Mouse (Mus musculus) hindbrain, embryonic 14.5 days (tissue): ENCODE measurements around the gene Ubiad1. TPM values are rescaled to one million over a fixed set of nuclear protein-coding genes. Genes with fewer than 3 reads are reported as not detected.

Experiments
- ATAC-seq: fragments of 200-750 bp; cut with Nextera tagmentation; 2 replicates; pipeline ENCODE4 v1.8.0; 2017; ENCODE audit warnings: moderate number of reproducible peaks, mild to moderate bottlenecking, moderate TSS enrichment, moderate library complexity; ENCODE audit not compliant: low FRiP score
- DNase-seq: peaks from one replicate; pipeline ENCODE4 v3.0.0-alpha.2; 2015; ENCODE audit warnings: low spot score
- H3K27ac ChIP-seq: fragments of 300-500 bp; sonication (generic); 2 replicates; pipeline ENCODE4 v1.5.1; 2014; ENCODE audit warnings: mild to moderate bottlenecking, moderate library complexity
- H3K27me3 ChIP-seq: fragments of 300-500 bp; sonication (generic); 2 replicates; pipeline ENCODE4 v1.6.1; 2014; ENCODE audit warnings: mild to moderate bottlenecking, low read length, mixed read lengths; ENCODE audit not compliant: control insufficient read depth, insufficient read depth
- H3K36me3 ChIP-seq: fragments of 300-500 bp; sonication (generic); replicated peaks from 2 replicates; pipeline ENCODE4 v1.6.1; 2014; ENCODE audit not compliant: control insufficient read depth, insufficient read depth
- H3K4me1 ChIP-seq: fragments of 300-500 bp; sonication (generic); replicated peaks from 2 replicates; pipeline ENCODE4 v1.6.1; 2014; ENCODE audit warnings: antibody characterized with exemption, low read length, mixed read lengths; ENCODE audit not compliant: control insufficient read depth, insufficient read depth
- H3K4me2 ChIP-seq: fragments of 300-500 bp; sonication (generic); replicated peaks from 2 replicates; pipeline ENCODE4 v1.6.1; 2014; ENCODE audit warnings: mild to moderate bottlenecking, moderate library complexity
- H3K4me3 ChIP-seq: fragments of 300-500 bp; sonication (generic); replicated peaks from 2 replicates; pipeline ENCODE4 v1.5.1; 2014; ENCODE audit warnings: mild to moderate bottlenecking, low read length
- H3K9ac ChIP-seq: fragments of 300-500 bp; sonication (generic); 2 replicates; pipeline ENCODE4 v1.6.1; 2014
- H3K9me3 ChIP-seq: fragments of 300-500 bp; sonication (generic); 2 replicates; pipeline ENCODE4 v1.6.1; 2016; ENCODE audit warnings: low read length; ENCODE audit not compliant: control insufficient read depth
- WGBS: fragments of 180-500 bp; shearing (Covaris S2); extraction: QIAGEN DNeasy Blood & Tissue Kit; methylation state at CpG from one replicate; pipeline ENCODE4 v1.1.7; 2014; 5-methylcytosine and 5-hydroxymethylcytosine counted together
- polyA plus RNA-seq: library from polyadenylated mRNA; unstranded; fragments of >200 nt; fragmentation: Nextera tagmentation; extraction: Ambion mirVana; gene quantifications from 2 replicates; pipeline ENCODE4 v1.2.1, GENCODE M21; 2014

Ubiad1 gene
- polyA plus RNA-seq, 1 experiment from 2014 or later = 12.2 TPM

DNA sequence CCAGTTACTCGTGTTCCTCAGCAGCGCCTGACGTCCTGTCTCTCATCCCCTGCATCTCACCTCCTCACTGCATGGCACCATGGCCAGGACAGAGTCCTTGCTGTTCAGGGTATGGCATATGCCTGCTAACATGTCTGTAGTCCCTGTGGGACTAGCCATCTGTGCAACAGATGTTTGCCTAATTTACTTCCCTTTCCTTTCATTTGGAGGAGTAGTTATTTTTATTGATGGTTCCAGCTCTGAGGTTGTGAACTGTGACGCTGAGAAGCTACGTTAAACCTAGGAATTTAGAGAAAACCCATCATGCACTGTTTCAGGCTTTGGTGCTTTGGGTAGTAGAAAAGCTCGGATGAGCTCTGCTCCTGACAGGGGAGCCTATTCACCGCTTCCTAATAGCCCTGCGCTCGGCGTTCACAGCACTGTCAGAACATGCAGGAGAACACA is 26.8 kb upstream of the Ubiad1 start:
- no peak overlapping the region for H3K4me2 ChIP-seq
- DNase-seq = no peak

DNA sequence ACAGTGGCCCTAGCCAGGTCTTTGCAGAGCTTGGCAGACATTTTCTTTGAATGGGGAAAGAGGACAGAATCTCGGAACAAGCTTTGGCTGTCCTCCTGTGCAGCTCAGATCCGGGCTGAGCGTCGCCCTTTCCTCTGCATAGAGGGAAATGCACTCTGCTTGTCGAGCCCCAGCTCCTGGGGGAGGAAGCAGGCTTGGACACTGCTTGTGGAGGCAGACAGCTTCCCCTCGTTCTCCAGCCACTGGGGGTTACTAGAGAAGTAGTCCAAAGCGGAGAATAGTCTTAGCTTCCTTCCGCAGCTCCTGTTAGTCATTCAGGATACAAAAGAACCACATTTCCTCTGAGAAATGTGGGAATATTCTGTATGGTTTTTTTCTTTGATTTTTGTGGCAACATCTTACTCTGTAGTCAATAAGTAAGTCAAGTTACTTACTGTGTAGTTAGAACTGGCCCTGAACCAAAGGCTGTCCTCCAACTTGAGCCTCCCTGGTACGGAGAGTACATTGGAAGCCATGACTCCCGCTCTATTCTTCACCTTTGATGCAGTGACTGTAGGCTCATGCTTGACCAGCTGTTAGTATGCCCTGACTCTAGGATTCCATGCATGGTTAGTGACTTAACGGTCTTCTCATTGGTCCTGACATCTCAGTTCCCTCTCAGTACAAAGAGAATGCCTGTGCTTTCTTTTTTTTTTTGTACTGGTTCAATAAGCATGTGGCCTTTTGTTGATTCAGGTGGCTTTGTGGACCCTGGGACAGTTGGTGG is 25.1 kb upstream of the Ubiad1 start:
- H3K4me2 ChIP-seq = no peak overlapping the region
- no peak overlapping the region for H3K4me3 ChIP-seq
- H3K27me3 ChIP-seq = no peaks in the 10 kb centered on the region
- H3K27ac ChIP-seq = no peak overlapping the region
- no peaks in the 10 kb centered on the region for H3K9me3 ChIP-seq
- no peaks in the 10 kb centered on the region for H3K4me1 ChIP-seq
- 90% methylated on average over 11 of the region's 11 CpGs for WGBS
- no peak overlapping the region for H3K9ac ChIP-seq
- ATAC-seq = no peak
- peaks cover 99% of the 10 kb centered on the region for H3K36me3 ChIP-seq
- no peak for DNase-seq

More for the DNA sequence above, 26.8 kb upstream of the Ubiad1 start:
- H3K9ac ChIP-seq = no peak overlapping the region
- no peaks in the 10 kb centered on the region for H3K4me1 ChIP-seq
- ATAC-seq = no peak
- no peaks in the 10 kb centered on the region for H3K27me3 ChIP-seq
- 63% methylated on average over 10 of the region's 10 CpGs for WGBS
- H3K36me3 ChIP-seq = peaks cover 99% of the 10 kb centered on the region
- no peak overlapping the region for H3K27ac ChIP-seq
- H3K4me3 ChIP-seq = no peak overlapping the region
- no peaks in the 10 kb centered on the region for H3K9me3 ChIP-seq

DNA sequence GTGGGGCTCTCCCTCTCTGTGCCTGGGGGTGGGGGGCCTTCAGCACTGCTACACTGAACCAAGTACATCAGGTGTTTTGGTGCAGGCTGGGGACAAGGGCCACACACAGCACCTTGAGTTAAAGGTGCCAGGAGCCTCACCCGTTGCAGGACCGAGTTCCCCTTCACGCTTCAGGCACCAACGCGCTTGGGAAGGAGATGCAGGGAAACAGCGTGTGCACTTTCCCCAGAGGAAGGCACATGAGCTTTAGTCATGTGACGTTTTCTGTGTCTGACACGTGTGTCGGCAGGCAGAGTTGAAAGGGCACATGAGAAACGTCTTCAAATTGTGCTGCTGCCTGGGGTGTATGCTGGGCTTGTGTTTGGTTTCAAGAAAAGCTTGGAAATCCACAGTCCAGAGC is 23.8 kb upstream of the Ubiad1 start:
- Histone ChIP-seq H3K4me2 (no peak overlapping the region), H3K9ac (no peak overlapping the region), H3K9me3 (no peaks in the 10 kb centered on the region), H3K27me3 (no peaks in the 10 kb centered on the region), H3K36me3 (peaks cover 100% of the 10 kb centered on the region), H3K4me1 (no peaks in the 10 kb centered on the region), H3K4me3 (no peak overlapping the region), H3K27ac (no peak overlapping the region)
- WGBS = 95% methylated on average over 10 of the region's 10 CpGs
- ATAC-seq (no peak), DNase-seq (no peak)

DNA sequence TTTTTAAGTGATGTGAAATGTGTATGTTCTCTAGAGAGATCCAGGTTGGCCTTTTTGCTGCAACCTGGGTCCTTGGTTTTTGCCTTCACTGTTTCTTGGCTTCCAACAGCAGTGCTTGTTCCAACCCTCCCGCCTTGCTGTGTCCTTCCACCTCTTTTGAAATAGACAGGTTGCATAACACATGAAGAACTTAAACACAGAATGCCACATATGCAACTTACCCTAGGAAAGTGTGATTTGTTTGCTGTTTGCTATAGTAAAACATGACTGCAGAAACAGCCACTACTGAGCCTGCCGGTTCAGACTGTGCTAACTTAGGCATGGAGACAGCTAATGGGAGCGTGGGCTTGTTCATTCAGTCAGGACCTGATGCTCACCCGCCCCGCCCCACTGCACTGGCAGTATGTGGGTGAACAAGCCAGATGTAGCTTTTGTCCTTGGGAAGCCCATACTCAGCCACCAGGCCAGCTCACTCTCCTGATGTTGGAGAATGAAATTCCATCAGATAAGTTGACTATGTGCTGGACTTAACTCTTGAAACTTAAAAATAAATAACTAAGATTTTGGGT is 22.0 kb upstream of the Ubiad1 start:
- WGBS = 95% methylated on average over 5 of the region's 5 CpGs
- ATAC-seq = no peak

DNA sequence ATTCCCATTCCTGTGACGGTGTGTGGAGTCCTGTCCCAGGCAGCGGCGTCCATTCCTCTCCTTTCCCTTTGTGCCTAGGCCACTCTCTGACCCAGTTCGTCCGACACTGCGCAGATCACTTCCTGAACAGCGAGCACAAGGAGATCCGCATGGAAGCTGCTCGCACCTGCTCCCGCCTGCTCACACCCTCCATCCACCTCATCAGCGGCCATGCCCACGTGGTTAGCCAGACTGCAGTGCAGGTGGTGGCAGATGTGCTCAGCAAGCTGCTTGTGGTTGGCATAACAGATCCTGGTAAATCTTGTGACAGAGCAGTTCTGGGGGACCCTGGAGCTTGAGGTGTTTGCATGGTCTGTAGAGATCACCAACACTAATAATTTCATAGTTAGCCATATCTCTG is 20.3 kb upstream of the Ubiad1 start:
- Histone ChIP-seq H3K9me3 (no peaks in the 10 kb centered on the region), H3K36me3 (peaks cover 97% of the 10 kb centered on the region), H3K9ac (no peak overlapping the region), H3K27ac (no peak overlapping the region), H3K4me2 (no peak overlapping the region), H3K27me3 (no peaks in the 10 kb centered on the region), H3K4me1 (no peaks in the 10 kb centered on the region), H3K4me3 (no peak overlapping the region)
- DNase-seq = peak; percentile 37
- 92% methylated on average over 12 of the region's 12 CpGs for WGBS
- ATAC-seq = no peak

More for the DNA sequence above, 22.0 kb upstream of the Ubiad1 start:
- H3K4me3 ChIP-seq = no peak overlapping the region
- H3K27ac ChIP-seq = no peak overlapping the region
- H3K9ac ChIP-seq = no peak overlapping the region
- H3K27me3 ChIP-seq = no peaks in the 10 kb centered on the region
- DNase-seq = no peak
- peaks cover 100% of the 10 kb centered on the region for H3K36me3 ChIP-seq
- no peaks in the 10 kb centered on the region for H3K9me3 ChIP-seq
- H3K4me1 ChIP-seq = no peaks in the 10 kb centered on the region
- H3K4me2 ChIP-seq = no peak overlapping the region

DNA sequence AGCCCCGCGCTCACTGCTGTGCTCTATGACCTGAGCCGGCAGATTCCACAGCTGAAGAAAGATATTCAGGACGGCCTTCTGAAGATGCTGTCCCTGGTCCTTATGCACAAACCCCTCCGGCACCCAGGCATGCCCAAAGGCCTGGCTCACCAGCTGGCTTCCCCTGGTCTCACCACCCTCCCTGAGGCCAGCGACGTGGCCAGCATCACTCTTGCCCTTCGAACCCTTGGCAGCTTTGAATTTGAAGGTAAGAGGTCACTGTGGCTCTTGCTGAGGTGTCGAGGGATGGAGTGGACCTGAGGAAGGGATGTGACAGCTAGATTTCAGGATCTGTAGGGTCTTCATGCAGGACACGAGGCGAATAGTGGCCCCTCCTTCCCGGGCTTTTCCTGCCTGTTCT is 19.7 kb upstream of the Ubiad1 start:
- Histone ChIP-seq H3K36me3 (peaks cover 97% of the 10 kb centered on the region), H3K4me3 (no peak overlapping the region), H3K4me1 (no peaks in the 10 kb centered on the region), H3K9me3 (no peaks in the 10 kb centered on the region), H3K27me3 (no peaks in the 10 kb centered on the region), H3K27ac (no peak overlapping the region), H3K4me2 (no peak overlapping the region), H3K9ac (no peak overlapping the region)
- DNase-seq (no peak), ATAC-seq (no peak)
- 94% methylated on average over 12 of the region's 12 CpGs for WGBS

DNA sequence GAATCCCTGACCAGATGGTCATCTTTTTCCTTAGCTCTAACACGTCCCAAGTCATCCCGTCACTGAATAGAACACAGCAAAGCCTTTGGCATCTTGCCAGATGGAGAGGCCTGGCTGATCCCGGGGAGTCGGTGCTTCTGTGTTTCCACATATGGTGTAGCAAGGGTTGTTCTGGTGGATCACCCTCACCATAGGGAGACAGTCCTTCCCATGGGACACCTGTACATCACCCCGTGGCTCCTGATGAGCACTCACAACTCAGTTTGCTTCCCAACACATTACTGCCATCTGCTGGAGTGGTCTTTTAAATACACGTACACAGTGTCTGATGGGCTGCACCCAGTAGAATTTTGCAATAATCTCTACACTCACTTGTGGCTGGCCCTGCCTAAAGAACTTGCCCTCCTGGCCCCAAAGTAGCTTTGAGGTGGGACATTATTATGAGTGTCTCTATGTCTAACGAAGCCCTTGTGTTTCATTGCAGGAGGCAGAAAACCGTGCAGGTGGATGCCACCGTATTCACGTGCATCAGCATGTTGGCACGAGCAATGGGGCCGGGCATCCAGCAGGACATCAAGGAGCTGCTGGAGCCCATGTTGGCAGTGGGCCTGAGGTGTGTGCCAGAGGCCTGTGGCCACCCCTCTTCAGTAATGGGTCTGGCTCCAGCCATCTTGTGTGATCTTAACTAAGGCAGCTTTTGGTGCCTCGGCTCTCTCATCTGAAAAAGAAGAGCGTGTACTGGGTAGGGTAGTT is 18.8 kb upstream of the Ubiad1 start:
- no peak for ATAC-seq
- H3K27me3 ChIP-seq = no peaks in the 10 kb centered on the region
- WGBS = 72% methylated on average over 14 of the region's 14 CpGs

DNA sequence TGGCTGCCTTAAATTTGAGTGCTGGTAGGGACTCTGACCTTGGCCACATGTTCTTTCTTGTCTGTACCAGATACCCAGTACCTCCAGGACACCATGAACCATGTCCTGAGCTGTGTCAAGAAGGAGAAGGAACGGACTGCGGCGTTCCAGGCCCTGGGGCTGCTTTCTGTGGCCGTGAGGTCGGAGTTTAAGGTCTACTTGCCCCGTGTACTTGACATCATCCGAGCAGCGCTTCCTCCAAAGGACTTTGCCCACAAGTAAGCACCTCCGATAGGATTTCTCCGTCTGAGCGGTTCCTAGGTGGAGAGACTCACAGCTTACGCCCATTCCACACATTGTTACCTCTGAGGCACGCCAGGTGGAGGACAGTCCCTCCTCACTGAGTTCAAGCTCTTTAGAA is 18.1 kb upstream of the Ubiad1 start:
- 94% methylated on average over 13 of the region's 13 CpGs for WGBS
- H3K9me3 ChIP-seq = no peaks in the 10 kb centered on the region
- H3K36me3 ChIP-seq = peaks cover 97% of the 10 kb centered on the region
- ATAC-seq (no peak), DNase-seq (no peak)
- no peak overlapping the region for H3K4me2 ChIP-seq
- no peak overlapping the region for H3K27ac ChIP-seq
- no peak overlapping the region for H3K4me3 ChIP-seq
- no peak overlapping the region for H3K9ac ChIP-seq
- H3K4me1 ChIP-seq = no peaks in the 10 kb centered on the region
- no peaks in the 10 kb centered on the region for H3K27me3 ChIP-seq

More for the DNA sequence above, 18.8 kb upstream of the Ubiad1 start:
- no peak overlapping the region for H3K27ac ChIP-seq
- peaks cover 97% of the 10 kb centered on the region for H3K36me3 ChIP-seq
- peak; percentile 63 for DNase-seq
- no peak overlapping the region for H3K9ac ChIP-seq
- H3K4me1 ChIP-seq = no peaks in the 10 kb centered on the region
- no peak overlapping the region for H3K4me2 ChIP-seq
- no peak overlapping the region for H3K4me3 ChIP-seq
- no peaks in the 10 kb centered on the region for H3K9me3 ChIP-seq

DNA sequence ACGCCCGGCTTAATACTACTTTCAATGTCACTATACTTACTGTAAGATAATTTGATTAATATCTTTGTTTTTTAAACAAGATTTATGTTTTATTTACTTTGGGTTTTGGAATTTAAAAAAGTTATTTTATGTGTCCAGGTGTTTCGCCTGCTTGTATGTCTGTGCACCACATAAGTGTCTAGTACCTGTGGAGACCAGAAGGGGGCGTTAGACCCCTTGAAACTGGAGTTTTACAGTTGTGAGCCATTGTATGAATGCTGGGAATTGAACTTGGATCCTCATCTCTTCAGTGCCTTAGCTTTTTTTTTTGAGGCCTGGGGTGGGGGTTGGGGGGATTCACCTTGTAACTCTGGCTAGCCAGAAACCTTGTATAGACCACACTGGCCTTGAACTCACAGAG is 17.2 kb upstream of the Ubiad1 start:
- ATAC-seq = no peak
- Histone ChIP-seq H3K4me2 (no peak overlapping the region), H3K27me3 (no peaks in the 10 kb centered on the region), H3K9me3 (no peaks in the 10 kb centered on the region), H3K4me1 (no peaks in the 10 kb centered on the region), H3K4me3 (no peak overlapping the region), H3K9ac (no peak overlapping the region), H3K36me3 (peaks cover 97% of the 10 kb centered on the region), H3K27ac (no peak overlapping the region)
- no peak for DNase-seq
- WGBS = 83% methylated on average over 4 of the region's 4 CpGs
